Mouse (Mus musculus) olfactory bulb, adult 2 months (tissue): ENCODE results near the gene Parp14. TPM values are rescaled to one million over a fixed set of nuclear protein-coding genes. Genes with fewer than 3 reads are reported as not detected.

Experiments used
- H3K27ac ChIP-seq: fragments of 200-500 bp; 2 replicates; pipeline ENCODE4 v1.5.1; 2012; ENCODE audit warnings: low read depth, low read length; ENCODE audit not compliant: insufficient read depth
- H3K4me1 ChIP-seq: fragments of 200-500 bp; 2 replicates; pipeline ENCODE4 v1.6.1; 2012; ENCODE audit warnings: low read length; ENCODE audit not compliant: control insufficient read depth, insufficient read depth
- H3K4me3 ChIP-seq: fragments of 200-500 bp; 2 replicates; pipeline ENCODE4 v1.5.1; 2012; ENCODE audit warnings: mild to moderate bottlenecking, low read depth, low read length, moderate library complexity; ENCODE audit not compliant: insufficient read depth
- CTCF ChIP-seq: fragments of 200-500 bp; IDR thresholded peaks from 2 replicates; pipeline ENCODE4 v1.5.1; 2012; ENCODE audit warnings: low read depth, mild to moderate bottlenecking, low read length, moderate library complexity; ENCODE audit not compliant: insufficient read depth
- POLR2A ChIP-seq: fragments of 200-500 bp; IDR thresholded peaks from 2 replicates; pipeline ENCODE4 v1.6.1; 2012; ENCODE audit warnings: mild to moderate bottlenecking, low read depth, low read length, moderate library complexity; ENCODE audit not compliant: insufficient read depth
- WGBS: fragments of 180-500 bp; shearing (Covaris S2); methylation state at CpG from one replicate; pipeline ENCODE4 v1.1.7; 2018; 5-methylcytosine and 5-hydroxymethylcytosine counted together
- polyA plus RNA-seq: library from polyadenylated mRNA; stranded (reverse); fragments of >200 nt; gene quantifications from 2 replicates; pipeline ENCODE4 v1.2.4, GENCODE M21; 2012; ENCODE audit warnings: low replicate concordance; ENCODE audit not compliant: missing spikeins, insufficient read depth, insufficient read length

The Parp14 gene
- polyA plus RNA-seq, 1 experiment, result not detected

- 89% methylated on average over 4 of the region's 4 CpGs for WGBS
- H3K4me1 ChIP-seq, result no peaks in the 10 kb centered on the region
- no peak overlapping the region for H3K27ac ChIP-seq
- no peak for TF ChIP-seq POLR2A
- TF ChIP-seq CTCF, result no peak
- H3K4me3 ChIP-seq, result no peak overlapping the region
Measured at GRCm38 (mm10) chr16:35807663-35807992, 63.7 kb downstream of the Parp14 start.

- TF ChIP-seq POLR2A, result no peak
- TF ChIP-seq CTCF, result no peak
- no peak overlapping the region for H3K4me3 ChIP-seq
- H3K27ac ChIP-seq, result no peak overlapping the region
- 85% methylated on average over 6 of the region's 6 CpGs for WGBS
- H3K4me1 ChIP-seq, result no peaks in the 10 kb centered on the region
Measured at GRCm38 (mm10) chr16:35806973-35807662, 64.2 kb downstream of the Parp14 start.

- Histone ChIP-seq H3K4me1 (no peaks in the 10 kb centered on the region), H3K27ac (no peak overlapping the region), H3K4me3 (no peak overlapping the region)
- WGBS, result 96% methylated on average over 4 of the region's 4 CpGs
- TF ChIP-seq POLR2A, result no peak
- no peak for TF ChIP-seq CTCF
Measured at GRCm38 (mm10) chr16:35803723-35804122, 67.6 kb downstream of the Parp14 start.

GRCm38 (mm10) chr16:35802163-35802562 lies 69.2 kb downstream of the Parp14 start:
- Histone ChIP-seq H3K27ac (no peak overlapping the region), H3K4me1 (no peaks in the 10 kb centered on the region), H3K4me3 (no peak overlapping the region)
- no peak for TF ChIP-seq POLR2A
- no peak for TF ChIP-seq CTCF
- WGBS, result 92% methylated on average over 7 of the region's 7 CpGs

GRCm38 (mm10) chr16:35791962-35792521 lies 79.3 kb downstream of the Parp14 start:
- 87% methylated on average over 6 of the region's 6 CpGs for WGBS
- TF ChIP-seq CTCF, result no peak
- TF ChIP-seq POLR2A, result no peak

GRCm38 (mm10) chr16:35788330-35788729 lies 83.0 kb downstream of the Parp14 start:
- 90% methylated on average over 6 of the region's 6 CpGs for WGBS

More at GRCm38 (mm10) chr16:35791962-35792521, 79.3 kb downstream of the Parp14 start:
- Histone ChIP-seq H3K4me3 (no peak overlapping the region), H3K27ac (no peak overlapping the region), H3K4me1 (no peaks in the 10 kb centered on the region)

GRCm38 (mm10) chr16:35787568-35788189 lies 83.7 kb downstream of the Parp14 start:
- no peak overlapping the region for H3K4me3 ChIP-seq
- 72% methylated on average over 8 of the region's 8 CpGs for WGBS
- no peak overlapping the region for H3K27ac ChIP-seq
- TF ChIP-seq CTCF (no peak), POLR2A (no peak)
- no peaks in the 10 kb centered on the region for H3K4me1 ChIP-seq

More at GRCm38 (mm10) chr16:35788330-35788729, 83.0 kb downstream of the Parp14 start:
- Histone ChIP-seq H3K4me3 (no peak overlapping the region), H3K4me1 (no peaks in the 10 kb centered on the region), H3K27ac (no peak overlapping the region)
- no peak for TF ChIP-seq CTCF
- no peak for TF ChIP-seq POLR2A

GRCm38 (mm10) chr16:35787163-35787562 lies 84.2 kb downstream of the Parp14 start:
- 88% methylated on average over 6 of the region's 6 CpGs for WGBS
- no peak overlapping the region for H3K27ac ChIP-seq

GRCm38 (mm10) chr16:35784134-35784725 lies 87.1 kb downstream of the Parp14 start:
- TF ChIP-seq POLR2A (no peak), CTCF (no peak)
- H3K4me1 ChIP-seq, result no peaks in the 10 kb centered on the region; the same call in 1 of the 2 replicates
- H3K27ac ChIP-seq, result no peak overlapping the region
- WGBS, result 91% methylated on average over 7 of the region's 7 CpGs
- H3K4me3 ChIP-seq, result no peak overlapping the region

More at GRCm38 (mm10) chr16:35787163-35787562, 84.2 kb downstream of the Parp14 start:
- Histone ChIP-seq H3K4me3 (no peak overlapping the region), H3K4me1 (no peaks in the 10 kb centered on the region)
- TF ChIP-seq CTCF, result no peak
- TF ChIP-seq POLR2A, result no peak
